Mouse (Mus musculus) neural tube, embryonic 12.5 days (tissue): ENCODE results near the gene Sept5. TPM values are rescaled to one million over a fixed set of nuclear protein-coding genes. Genes with fewer than 3 reads are reported as not detected.
A peak's percentile ranks its signal among the peaks of the same experiment; 100 is the strongest.

ENCODE experiments used
- ATAC-seq: fragments of 200-750 bp; cut with Nextera tagmentation; 2 replicates; pipeline ENCODE4 v1.8.0; 2017; ENCODE audit warnings: low read depth, mild to moderate bottlenecking, moderate TSS enrichment, moderate library complexity; ENCODE audit not compliant: low FRiP score
- H3K27ac ChIP-seq: fragments of 300-500 bp; sonication (generic); 2 replicates; pipeline ENCODE4 v1.5.1; 2016
- H3K27me3 ChIP-seq: fragments of 300-500 bp; sonication (generic); replicated peaks from 2 replicates; pipeline ENCODE4 v1.6.1; 2016; ENCODE audit warnings: mild to moderate bottlenecking
- H3K36me3 ChIP-seq: fragments of 300-500 bp; sonication (generic); 2 replicates; pipeline ENCODE4 v1.6.1; 2016; ENCODE audit warnings: mild to moderate bottlenecking
- H3K4me1 ChIP-seq: fragments of 300-500 bp; sonication (generic); 2 replicates; pipeline ENCODE4 v1.6.1; 2016
- H3K4me2 ChIP-seq: fragments of 300-500 bp; sonication (generic); replicated peaks from 2 replicates; pipeline ENCODE4 v1.6.1; 2016; ENCODE audit warnings: mild to moderate bottlenecking
- H3K4me3 ChIP-seq: fragments of 300-500 bp; sonication (generic); 2 replicates; pipeline ENCODE4 v1.5.1; 2016
- H3K9ac ChIP-seq: fragments of 300-500 bp; sonication (generic); 2 replicates; pipeline ENCODE4 v1.6.1; 2016; ENCODE audit warnings: mild to moderate bottlenecking
- H3K9me3 ChIP-seq: fragments of 300-500 bp; sonication (generic); 2 replicates; pipeline ENCODE4 v1.6.1; 2016; ENCODE audit warnings: mild to moderate bottlenecking
- WGBS: fragments of 180-500 bp; shearing (Covaris S2); methylation state at CpG from one replicate; pipeline ENCODE4 v1.1.7; 2016; 5-methylcytosine and 5-hydroxymethylcytosine counted together
- polyA plus RNA-seq: library from polyadenylated mRNA; unstranded; fragments of >200 nt; fragmentation: Nextera tagmentation; extraction: Ambion mirVana; gene quantifications from 2 replicates; pipeline ENCODE4 v1.2.1, GENCODE M21; 2016

The Sept5 gene
- polyA plus RNA-seq: 117 and 125 TPM in 2 replicates

- H3K27ac ChIP-seq: peak within 1 kb of the TSS; percentile 77
- under 1% methylated on average over 85 of the region's 93 CpGs for WGBS
- peaks cover 6% of the 10 kb centered on the region for H3K36me3 ChIP-seq
- peak within 1 kb of the TSS; percentile 90 for H3K9ac ChIP-seq
- H3K4me3 ChIP-seq: peak within 1 kb of the TSS; percentile 84
- ATAC-seq: peak; percentile 54
- no peaks in the 10 kb centered on the region for H3K9me3 ChIP-seq
- H3K4me1 ChIP-seq: peaks cover 38% of the 10 kb centered on the region
- H3K27me3 ChIP-seq: peaks cover 30% of the 10 kb centered on the region
- peak within 1 kb of the TSS; percentile 93 for H3K4me2 ChIP-seq
Measured at GRCm38 (mm10) chr16:18629390-18630231, at the start of gene Sept5. Gene Sept5 (minus strand): TSS chr16:18629954.

- Histone ChIP-seq H3K27me3 (no peaks in the 10 kb centered on the region), H3K27ac (no peak overlapping the region), H3K9ac (no peak overlapping the region), H3K4me3 (no peak overlapping the region), H3K9me3 (no peaks in the 10 kb centered on the region), H3K4me1 (0 out of 2 replicates have a peak, but pooled peaks cover 5% of the 10 kb centered on the region), H3K36me3 (no peaks in the 10 kb centered on the region), H3K4me2 (no peak overlapping the region)
- no peak for ATAC-seq
- WGBS: 48% methylated on average over 5 of the region's 5 CpGs
Measured at GRCm38 (mm10) chr16:18679112-18679511, 49.4 kb upstream of the Sept5 start.

- no peak overlapping the region for H3K4me2 ChIP-seq
- no peaks in the 10 kb centered on the region for H3K27me3 ChIP-seq
- 38% methylated on average over 17 of the region's 17 CpGs for WGBS
- no peaks in the 10 kb centered on the region for H3K4me1 ChIP-seq
- no peaks in the 10 kb centered on the region for H3K36me3 ChIP-seq
- no peak overlapping the region for H3K9ac ChIP-seq
- H3K27ac ChIP-seq: no peak overlapping the region
- ATAC-seq: 0 out of 2 replicates have a peak, but pooled peaks have one; percentile 13
- H3K9me3 ChIP-seq: no peaks in the 10 kb centered on the region
- no peak overlapping the region for H3K4me3 ChIP-seq
Measured at GRCm38 (mm10) chr16:18677746-18678679, 48.3 kb upstream of the Sept5 start.

GRCm38 (mm10) chr16:18673005-18673404 lies 43.3 kb upstream of the Sept5 start:
- no peaks in the 10 kb centered on the region for H3K4me1 ChIP-seq
- 83% methylated on average over 3 of the region's 3 CpGs for WGBS
- no peaks in the 10 kb centered on the region for H3K36me3 ChIP-seq
- no peak overlapping the region for H3K4me2 ChIP-seq
- ATAC-seq: no peak
- H3K9ac ChIP-seq: no peak overlapping the region
- H3K9me3 ChIP-seq: no peaks in the 10 kb centered on the region
- H3K27me3 ChIP-seq: no peaks in the 10 kb centered on the region
- no peak overlapping the region for H3K4me3 ChIP-seq
- H3K27ac ChIP-seq: no peak overlapping the region

- H3K4me2 ChIP-seq: no peak overlapping the region
- no peaks in the 10 kb centered on the region for H3K9me3 ChIP-seq
- H3K27ac ChIP-seq: no peak overlapping the region
- 76% methylated on average over 5 of the region's 5 CpGs for WGBS
- H3K27me3 ChIP-seq: no peaks in the 10 kb centered on the region
- no peaks in the 10 kb centered on the region for H3K4me1 ChIP-seq
- no peaks in the 10 kb centered on the region for H3K36me3 ChIP-seq
- no peak for ATAC-seq
- H3K9ac ChIP-seq: no peak overlapping the region
- H3K4me3 ChIP-seq: no peak overlapping the region
Measured at GRCm38 (mm10) chr16:18672027-18672426, 42.3 kb upstream of the Sept5 start.

- Histone ChIP-seq H3K36me3 (no peaks in the 10 kb centered on the region), H3K4me3 (no peak overlapping the region), H3K9ac (no peak overlapping the region), H3K4me2 (no peak overlapping the region), H3K27ac (no peak overlapping the region), H3K9me3 (no peaks in the 10 kb centered on the region), H3K27me3 (no peaks in the 10 kb centered on the region), H3K4me1 (no peaks in the 10 kb centered on the region)
- 76% methylated on average over 6 of the region's 6 CpGs for WGBS
- ATAC-seq: no peak
Measured at GRCm38 (mm10) chr16:18669914-18670313, 40.2 kb upstream of the Sept5 start.

GRCm38 (mm10) chr16:18658597-18658996 lies 28.8 kb upstream of the Sept5 start:
- no peak for ATAC-seq
- 83% methylated on average over 4 of the region's 4 CpGs for WGBS
- Histone ChIP-seq H3K9me3 (no peaks in the 10 kb centered on the region), H3K4me3 (no peak overlapping the region), H3K27me3 (no peaks in the 10 kb centered on the region), H3K4me1 (0 out of 2 replicates have a peak, but pooled peaks cover 5% of the 10 kb centered on the region), H3K9ac (no peak overlapping the region), H3K27ac (no peak overlapping the region), H3K36me3 (no peaks in the 10 kb centered on the region), H3K4me2 (no peak overlapping the region)

- Histone ChIP-seq H3K27ac (no peak overlapping the region), H3K9me3 (no peaks in the 10 kb centered on the region), H3K27me3 (no peaks in the 10 kb centered on the region), H3K4me3 (no peak overlapping the region), H3K36me3 (no peaks in the 10 kb centered on the region), H3K4me1 (0 out of 2 replicates have a peak, but pooled peaks cover 5% of the 10 kb centered on the region), H3K9ac (no peak overlapping the region), H3K4me2 (no peak overlapping the region)
- ATAC-seq: no peak
- WGBS: 61% methylated on average over 5 of the region's 5 CpGs
Measured at GRCm38 (mm10) chr16:18655372-18656098, 25.8 kb upstream of the Sept5 start.

GRCm38 (mm10) chr16:18653290-18654160 lies 23.8 kb upstream of the Sept5 start:
- no peak overlapping the region for H3K4me2 ChIP-seq
- H3K4me1 ChIP-seq: 0 out of 2 replicates have a peak, but pooled peaks cover 5% of the 10 kb centered on the region
- ATAC-seq: no peak
- H3K4me3 ChIP-seq: no peak overlapping the region
- H3K27me3 ChIP-seq: no peaks in the 10 kb centered on the region
- no peaks in the 10 kb centered on the region for H3K9me3 ChIP-seq
- H3K36me3 ChIP-seq: no peaks in the 10 kb centered on the region
- H3K27ac ChIP-seq: no peak overlapping the region
- H3K9ac ChIP-seq: no peak overlapping the region
- 89% methylated on average over 6 of the region's 6 CpGs for WGBS

GRCm38 (mm10) chr16:18649126-18649525 lies 19.4 kb upstream of the Sept5 start:
- no peak for ATAC-seq
- Histone ChIP-seq H3K36me3 (no peaks in the 10 kb centered on the region), H3K27me3 (no peaks in the 10 kb centered on the region), H3K4me3 (no peak overlapping the region), H3K27ac (no peak overlapping the region), H3K9ac (no peak overlapping the region), H3K4me2 (no peak overlapping the region), H3K9me3 (no peaks in the 10 kb centered on the region), H3K4me1 (no peaks in the 10 kb centered on the region)
- 74% methylated on average over 3 of the region's 3 CpGs for WGBS

- WGBS: 78% methylated on average over 6 of the region's 6 CpGs
- no peak for ATAC-seq
- H3K9me3 ChIP-seq: no peaks in the 10 kb centered on the region
- H3K27me3 ChIP-seq: no peaks in the 10 kb centered on the region
- H3K4me1 ChIP-seq: no peaks in the 10 kb centered on the region
- no peak overlapping the region for H3K4me3 ChIP-seq
- no peak overlapping the region for H3K27ac ChIP-seq
- H3K9ac ChIP-seq: no peak overlapping the region
- no peak overlapping the region for H3K4me2 ChIP-seq
- no peaks in the 10 kb centered on the region for H3K36me3 ChIP-seq
Measured at GRCm38 (mm10) chr16:18645329-18645728, 15.6 kb upstream of the Sept5 start.
